Mouse (Mus musculus): ENCODE results near the gene Sgms1.

The Sgms1 gene

DNA sequence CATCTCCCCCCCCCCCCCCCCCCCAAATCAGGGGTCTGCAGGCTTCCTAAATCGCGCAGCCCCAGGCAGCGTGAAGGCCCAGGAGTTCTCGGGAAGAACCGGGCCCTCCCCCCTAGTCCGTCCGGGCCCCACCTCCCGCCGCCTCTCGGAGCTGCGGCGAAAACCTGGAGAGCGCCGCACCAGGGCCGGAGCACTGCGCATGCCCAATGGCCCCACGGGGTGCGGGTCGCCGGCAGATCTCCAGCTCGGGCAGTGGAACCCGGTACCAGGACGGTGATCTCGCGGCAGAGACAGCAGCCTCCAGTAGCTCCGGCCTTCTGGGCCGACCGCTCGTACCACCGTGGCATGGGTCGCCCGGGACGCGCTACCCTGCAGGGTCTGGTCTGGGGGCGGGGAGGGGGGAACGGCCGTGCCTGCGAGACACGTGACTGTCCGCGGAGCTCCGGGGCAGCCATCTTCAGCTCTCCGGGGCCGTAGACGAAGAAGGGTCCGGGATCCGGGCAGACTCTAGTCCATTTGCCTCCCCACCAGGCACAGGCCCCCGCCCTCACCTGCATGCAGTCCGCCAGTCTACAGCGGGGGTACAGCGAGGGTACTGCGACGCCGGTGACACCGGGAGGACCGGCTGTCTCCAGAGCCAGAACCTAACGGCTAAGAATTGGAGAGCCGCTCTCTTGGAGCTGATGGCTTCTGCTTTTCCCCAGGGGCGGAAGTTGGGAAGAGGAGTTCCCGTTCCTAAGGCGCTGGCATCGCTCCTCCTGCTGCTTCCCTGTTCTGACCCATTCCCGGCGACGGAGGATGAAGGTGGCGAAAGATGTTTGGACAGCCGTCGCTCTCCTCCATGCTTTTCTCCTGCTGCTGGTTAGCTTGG lies at the start of gene Sgms1:
Sgms1 (minus strand) TSS at position 714 of the 871 bp plus-strand sequence.
- DNase-seq (ENCODE audit: low spot score): peak; percentile 90

DNA sequence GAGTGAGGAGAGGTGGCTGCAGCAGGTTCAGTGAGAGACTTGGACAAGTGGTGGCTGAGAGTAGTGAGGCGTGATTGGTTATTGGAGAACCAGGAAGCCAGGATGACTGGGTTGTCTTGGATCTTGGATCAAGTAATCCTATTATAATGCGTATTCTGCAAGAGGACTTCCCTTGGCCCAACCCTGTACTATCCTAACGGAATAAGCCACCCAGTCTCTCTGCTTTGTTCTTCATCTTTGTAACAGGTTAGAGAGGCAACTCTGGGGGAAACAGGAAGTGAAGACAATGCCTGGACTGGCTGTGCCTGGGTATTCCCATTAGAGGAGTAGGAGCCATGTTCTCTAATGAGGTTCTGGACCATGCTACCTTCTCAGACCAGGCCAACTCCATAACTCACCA lies 36.3 kb upstream of the Sgms1 start:
- no peak for DNase-seq (ENCODE audit: low spot score)

DNA sequence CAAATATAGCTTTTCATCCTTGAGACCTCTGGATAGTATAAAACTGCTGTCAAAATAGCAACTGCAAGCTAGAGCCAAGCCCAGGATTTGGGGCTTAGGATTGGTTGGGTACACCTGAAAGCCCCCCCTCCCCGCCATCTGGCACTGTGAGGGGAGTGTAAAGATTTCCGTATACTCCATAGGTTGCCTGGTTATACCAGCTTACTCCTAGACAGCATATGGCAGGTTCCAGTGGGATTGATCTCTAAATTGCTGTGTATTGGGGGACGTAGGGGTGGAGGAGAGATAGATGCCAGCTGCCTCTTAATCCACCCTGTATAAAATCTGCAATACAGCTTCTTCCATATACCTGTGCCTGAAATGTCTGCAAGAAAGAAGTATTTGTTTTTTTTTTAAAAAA lies 35.2 kb upstream of the Sgms1 start:
- no peak for DNase-seq (ENCODE audit: low spot score)

DNA sequence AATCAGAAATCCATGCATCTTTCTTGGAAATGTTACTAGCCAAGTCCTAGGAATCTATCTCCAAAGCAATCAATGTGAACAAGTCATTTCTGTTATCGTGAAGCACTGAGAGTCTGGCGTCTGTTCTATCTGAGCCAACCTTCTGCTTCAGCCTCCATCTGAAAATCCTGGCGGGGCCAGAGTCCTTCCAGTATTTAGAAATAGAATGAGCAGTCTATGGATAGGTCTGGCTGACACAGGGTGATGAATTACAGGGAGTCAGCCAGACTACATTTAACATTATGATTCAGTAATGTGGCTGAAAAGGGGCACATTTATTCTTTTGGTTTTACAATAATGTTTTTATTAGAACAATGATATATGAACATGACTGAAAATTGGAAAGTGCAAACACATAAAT lies 29.6 kb upstream of the Sgms1 start:
- no peak for DNase-seq (ENCODE audit: low spot score)

DNA sequence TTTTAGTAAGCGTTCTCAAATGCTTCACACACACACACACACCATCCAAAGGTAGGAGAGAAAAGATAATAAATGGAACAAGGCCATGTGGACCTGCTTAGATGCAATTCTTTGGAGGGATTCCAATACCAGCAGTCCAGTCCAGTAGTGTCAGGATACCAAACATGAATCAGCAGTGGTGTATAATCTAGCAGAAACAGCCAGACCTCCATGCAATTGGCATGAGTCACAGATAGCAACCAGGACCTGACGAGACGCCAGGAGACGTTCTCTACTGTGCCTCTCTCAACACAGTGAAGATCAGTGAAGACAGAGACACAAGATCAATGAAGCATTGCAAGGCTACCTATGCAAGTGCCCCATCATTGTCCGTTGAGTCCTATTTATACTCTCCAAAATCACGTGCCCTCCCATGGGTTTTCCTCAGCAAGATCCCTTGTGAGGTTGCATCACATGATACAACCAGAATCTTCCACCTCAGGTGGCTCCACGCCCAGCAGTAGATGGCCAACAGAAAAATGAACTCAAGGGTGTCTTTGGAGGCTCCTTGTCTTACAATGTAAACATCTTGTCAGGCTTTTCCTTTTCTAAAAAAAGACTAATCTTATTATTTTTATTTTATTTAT lies 27.3 kb upstream of the Sgms1 start:
- DNase-seq (ENCODE audit: low spot score): no peak

GRCm38 (mm10) chr19:32409603-32410360 lies 20.3 kb upstream of the Sgms1 start:
- no peak for DNase-seq (ENCODE audit: low spot score)

GRCm38 (mm10) chr19:32406717-32407116 lies 17.2 kb upstream of the Sgms1 start:
- no peak for DNase-seq (ENCODE audit: low spot score)

GRCm38 (mm10) chr19:32404386-32404785 lies 14.9 kb upstream of the Sgms1 start:
- DNase-seq (ENCODE audit: low spot score): no peak

GRCm38 (mm10) chr19:32403834-32404233 lies 14.3 kb upstream of the Sgms1 start:
- DNase-seq (ENCODE audit: low spot score): no peak

DNA sequence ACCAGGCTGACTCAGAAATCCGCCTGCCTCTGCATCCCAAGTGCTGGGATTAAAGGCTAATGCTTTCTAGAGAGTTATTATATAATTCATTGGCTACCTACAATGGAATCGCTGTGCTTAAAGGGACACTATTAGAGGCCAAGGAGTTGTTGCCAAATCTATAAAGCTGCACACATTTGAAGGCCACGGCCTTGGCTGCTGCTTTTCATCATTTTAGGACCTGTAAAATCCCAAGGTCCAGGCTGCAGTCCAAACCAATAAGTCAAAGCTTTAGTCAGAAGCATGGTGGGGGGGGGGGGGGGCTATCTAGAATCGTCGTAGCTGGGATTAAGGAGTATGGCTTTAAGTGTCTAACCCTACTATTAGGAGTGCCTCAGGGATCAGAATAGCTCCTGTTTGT lies 9.0 kb upstream of the Sgms1 start:
- no peak for DNase-seq (ENCODE audit: low spot score)

GRCm38 (mm10) chr19:32396303-32396702 lies 6.8 kb upstream of the Sgms1 start:
- DNase-seq (ENCODE audit: low spot score): no peak

DNA sequence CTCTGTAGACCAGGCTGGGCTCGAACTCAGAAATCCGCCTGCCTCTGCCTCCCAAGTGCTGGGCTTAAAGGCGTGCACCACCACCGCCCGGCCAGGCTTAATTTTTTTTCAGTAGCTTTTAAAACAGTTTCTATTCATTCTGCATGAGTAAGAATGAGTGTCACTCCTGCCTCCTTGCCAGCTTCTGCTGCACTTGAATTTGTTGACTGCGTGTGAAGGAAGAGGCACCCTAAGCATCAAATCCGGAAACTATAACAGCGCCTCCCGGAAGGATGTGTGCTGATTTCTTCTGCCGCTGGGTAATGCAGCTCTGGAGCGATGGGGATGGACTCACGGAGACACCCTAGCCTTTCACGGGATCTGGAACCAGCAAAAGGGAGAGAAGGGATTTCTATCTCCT lies 5.3 kb upstream of the Sgms1 start:
- no peak for DNase-seq (ENCODE audit: low spot score)

DNA sequence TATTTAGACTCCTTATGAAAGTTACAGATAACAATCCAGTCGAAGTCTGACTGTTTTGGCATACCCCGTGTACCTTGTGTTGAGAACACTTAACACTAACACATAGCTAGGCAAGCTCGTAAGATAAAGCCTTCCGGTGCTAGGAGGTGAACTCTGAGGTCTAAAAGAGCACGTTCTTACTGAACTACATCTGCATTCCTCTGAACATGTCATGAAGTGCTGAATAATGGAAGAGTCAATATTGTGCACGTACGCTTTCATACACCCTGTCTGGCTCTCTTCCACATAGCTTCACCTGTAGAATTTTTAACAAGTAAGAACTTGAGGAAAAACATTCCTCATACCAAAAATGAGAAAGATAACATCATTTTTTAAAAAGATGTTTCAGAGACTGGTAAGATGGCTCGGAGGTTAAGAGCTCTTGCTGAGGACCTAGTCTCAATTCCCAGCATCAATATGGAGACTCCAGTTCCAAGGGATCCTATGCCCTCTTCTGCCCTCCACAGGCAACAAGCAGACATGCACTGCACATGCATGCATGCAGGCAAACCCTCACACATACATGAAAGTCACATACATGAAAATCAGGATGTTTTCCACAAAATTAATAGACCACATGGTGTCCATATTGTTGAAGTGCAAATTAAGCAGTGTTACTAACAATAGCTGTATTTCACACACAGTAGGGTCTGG lies 4.4 kb upstream of the Sgms1 start:
- no peak for DNase-seq (ENCODE audit: low spot score)

- no peak for DNase-seq (ENCODE audit: low spot score)
These were observed 3.7 kb upstream of the Sgms1 start for GRCm38 (mm10) chr19:32393092-32393745.

DNA sequence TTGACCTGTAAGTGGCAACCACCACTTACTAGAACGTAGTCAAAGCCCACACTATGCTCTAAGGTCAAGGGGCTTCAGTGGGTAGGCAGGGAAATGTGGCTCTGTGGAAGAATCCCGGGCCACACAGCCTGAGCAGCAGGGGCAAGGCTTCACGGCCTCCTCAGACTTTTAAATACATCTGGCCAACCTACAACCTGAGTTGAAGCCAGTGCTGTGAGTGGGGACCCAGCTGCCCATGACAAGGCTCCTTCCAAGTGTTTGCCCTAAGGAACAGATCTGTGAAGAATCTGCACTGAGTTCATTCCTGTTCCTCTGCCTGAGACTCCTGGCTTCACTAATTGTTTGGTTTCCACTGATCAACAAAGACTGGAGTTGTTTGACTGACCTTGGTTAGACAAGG lies 1.9 kb upstream of the Sgms1 start:
- no peak for DNase-seq (ENCODE audit: low spot score)

GRCm38 (mm10) chr19:32390116-32390515 lies 602 bp upstream of the Sgms1 start:
- DNase-seq (ENCODE audit: low spot score): no peak

DNA sequence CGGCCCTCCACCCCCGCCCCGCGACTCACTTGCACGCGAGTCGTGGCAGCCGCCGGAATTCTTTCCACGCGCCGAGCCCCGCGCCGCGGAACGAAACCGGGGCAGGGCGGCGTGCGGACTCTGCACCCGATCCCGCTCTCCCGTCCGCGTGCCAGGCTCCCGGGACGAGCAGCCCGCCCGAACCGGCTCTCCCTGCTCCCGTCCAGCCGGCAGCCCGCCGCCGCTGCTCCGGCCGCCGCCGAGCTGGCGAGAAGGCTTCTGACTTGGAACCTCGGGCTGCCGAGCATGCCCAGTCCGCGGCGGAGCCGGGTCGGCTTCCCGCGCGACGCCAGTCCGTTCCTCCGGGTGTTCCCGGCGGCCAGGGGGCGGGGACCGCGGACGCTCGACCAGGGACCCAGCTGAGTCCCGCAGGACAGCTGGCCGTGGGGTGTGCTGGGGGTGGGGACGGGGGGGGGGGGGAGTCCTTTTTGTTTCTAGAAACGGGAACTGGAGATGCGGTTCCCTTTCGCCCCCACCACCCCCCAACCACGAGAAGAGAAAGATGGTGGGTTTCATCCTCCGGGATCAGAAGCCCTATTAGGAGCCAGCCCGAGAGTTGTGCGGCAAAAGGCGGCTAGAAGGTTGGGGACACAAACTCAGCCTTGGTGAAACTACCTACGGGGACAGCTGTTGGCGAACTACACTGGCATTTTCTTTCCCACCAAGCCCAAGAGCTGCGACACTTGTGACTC lies 1.2 kb downstream of the Sgms1 start:
- DNase-seq (ENCODE audit: low spot score): peak; percentile 94

- DNase-seq (ENCODE audit: low spot score): no peak
These were observed 1.9 kb downstream of the Sgms1 start for GRCm38 (mm10) chr19:32387403-32388190.

- DNase-seq (ENCODE audit: low spot score): peak; percentile 74
These were observed 2.7 kb downstream of the Sgms1 start for GRCm38 (mm10) chr19:32386556-32387402.

Data from lung, postnatal 25 days (tissue).